Mouse (Mus musculus) telencephalon, adult 2 months (tissue): ENCODE measurements around the gene AI481877.

Experiments used
- DNase-seq: peaks from one replicate; pipeline ENCODE4 v3.0.0-alpha.2; 2011; ENCODE audit warnings: low read depth, low spot score

The AI481877 gene

DNA sequence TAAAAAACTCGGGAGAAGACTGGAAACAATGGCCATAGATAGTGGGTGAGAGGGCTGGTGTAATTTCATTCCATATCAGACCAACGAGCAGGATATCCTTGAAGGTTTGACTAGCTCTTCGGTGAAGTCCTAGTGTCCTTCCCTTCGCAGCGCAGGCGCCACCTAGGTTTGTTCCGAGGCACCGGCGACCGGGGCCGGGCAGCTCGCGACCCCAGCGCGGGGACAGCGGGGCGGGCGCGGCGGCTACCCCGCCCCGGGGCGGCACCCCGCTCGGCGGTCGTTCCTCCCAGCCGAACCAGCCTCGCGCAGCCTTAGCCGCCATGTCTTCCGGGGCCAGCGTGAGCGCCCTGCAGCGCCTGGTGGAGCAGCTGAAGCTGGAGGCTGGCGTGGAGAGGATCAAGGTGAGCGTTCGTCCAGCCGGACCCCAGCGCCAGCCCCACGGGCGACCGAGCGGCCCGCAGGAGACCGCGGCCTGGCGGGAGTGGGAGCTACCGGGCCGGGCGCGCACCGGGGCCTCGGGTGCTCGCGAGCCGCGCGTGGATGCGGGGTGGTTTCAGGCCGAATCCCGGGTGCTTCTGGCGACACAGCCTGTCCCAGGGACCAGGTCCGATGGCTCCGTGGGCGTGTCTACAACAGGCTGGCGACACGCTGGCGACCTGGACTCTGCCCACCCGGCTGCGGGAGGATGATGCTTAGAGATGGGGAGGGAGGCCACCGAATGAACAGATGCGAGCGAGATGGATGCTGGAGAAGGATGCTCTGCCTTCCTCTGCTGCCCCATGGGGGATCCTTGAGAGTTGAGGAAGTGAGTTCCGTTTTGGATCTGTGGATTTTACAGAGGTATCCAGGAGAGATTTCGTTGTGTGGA, 103.6 kb downstream of the AI481877 start, which contains the start of gene Gng10:
Gng10 (plus strand) TSS at position 171 of the 868 bp plus-strand sequence.
- no peak for DNase-seq

DNA sequence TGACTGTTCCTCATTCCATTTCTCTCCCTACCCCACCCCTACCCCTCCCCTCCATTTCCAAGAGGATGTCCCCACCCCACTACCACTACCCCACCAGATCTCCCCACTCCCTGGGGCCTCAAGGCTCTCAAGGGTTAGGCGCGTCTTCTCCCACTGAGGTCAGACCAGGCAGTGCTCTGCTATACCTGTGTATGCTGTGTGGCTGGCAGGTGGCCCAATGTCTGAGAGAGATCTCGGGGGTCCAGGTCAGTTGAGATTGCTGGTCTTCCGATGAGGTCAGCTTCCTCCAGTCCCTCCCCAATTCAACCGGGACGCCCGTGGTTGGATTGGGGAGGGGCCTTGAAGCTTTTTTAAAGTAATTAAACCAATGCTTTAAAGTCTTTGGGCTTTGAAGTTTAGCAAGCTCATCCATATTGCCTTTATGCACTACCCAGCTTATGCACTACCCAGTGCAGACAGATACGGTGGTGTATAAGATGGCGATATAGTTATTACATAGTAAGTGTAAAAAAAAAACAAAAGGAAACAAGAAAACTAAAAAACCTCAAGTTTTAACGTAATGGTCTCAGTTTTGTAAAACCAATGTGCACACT, 104.4 kb downstream of the AI481877 start:
- no peak for DNase-seq

DNA sequence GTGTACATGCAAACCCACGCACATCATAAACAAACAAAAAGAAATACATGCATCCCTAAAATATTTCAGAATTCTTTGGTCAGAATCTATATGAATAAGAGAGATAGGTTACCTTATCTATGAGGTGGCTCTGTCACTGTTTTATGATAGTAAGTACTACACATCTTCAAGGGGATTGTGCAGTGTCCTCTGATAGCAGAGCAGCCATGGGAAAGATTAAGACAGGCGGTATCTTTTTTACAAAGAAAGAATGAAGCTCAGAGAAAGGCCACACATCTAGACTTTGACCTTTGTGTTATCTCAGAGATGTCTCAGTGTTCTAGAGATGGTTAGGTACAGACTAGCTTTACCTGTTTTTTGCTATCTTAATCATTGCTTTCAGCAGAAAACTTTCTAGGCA, 121.9 kb downstream of the AI481877 start:
- DNase-seq: no peak

DNA sequence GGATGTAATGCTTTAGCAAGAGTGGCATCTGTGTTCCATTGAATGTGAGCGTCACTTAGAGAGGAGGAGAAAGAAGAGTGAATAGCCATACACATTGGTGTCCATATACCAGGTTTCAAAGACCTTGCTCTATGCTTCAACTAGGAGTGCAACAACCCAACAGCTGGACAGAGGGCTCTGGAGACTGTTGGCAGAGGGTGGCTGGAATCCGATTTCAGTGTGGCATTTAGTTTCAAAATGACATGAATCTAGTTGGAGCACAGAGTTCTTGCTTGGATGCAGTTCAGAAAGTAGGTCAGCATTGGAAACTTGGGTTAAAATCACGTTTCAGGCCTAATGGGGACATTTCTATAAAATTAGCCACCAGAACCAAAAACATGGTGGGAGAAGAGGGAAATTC, 123.6 kb downstream of the AI481877 start:
- no peak for DNase-seq

DNA sequence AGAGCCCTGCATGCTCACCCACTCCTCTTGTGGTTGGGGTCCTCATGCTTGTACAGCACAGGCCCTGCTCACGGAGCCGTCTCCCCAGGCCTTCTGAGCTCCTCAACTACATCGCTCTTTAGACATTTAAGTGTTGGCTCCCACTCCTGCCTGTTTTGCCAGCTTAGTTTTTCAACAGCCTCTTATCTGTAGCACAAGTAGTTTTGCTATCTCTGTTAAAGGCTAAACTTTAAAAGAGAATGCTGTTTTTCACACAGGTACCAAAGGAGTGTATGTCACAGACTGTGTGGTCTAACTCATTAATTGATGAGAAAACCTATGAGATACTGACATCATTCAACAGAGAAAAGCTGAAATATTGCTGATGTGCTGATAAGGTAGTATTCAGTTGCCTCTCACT, 127.3 kb downstream of the AI481877 start:
- DNase-seq: no peak

DNA sequence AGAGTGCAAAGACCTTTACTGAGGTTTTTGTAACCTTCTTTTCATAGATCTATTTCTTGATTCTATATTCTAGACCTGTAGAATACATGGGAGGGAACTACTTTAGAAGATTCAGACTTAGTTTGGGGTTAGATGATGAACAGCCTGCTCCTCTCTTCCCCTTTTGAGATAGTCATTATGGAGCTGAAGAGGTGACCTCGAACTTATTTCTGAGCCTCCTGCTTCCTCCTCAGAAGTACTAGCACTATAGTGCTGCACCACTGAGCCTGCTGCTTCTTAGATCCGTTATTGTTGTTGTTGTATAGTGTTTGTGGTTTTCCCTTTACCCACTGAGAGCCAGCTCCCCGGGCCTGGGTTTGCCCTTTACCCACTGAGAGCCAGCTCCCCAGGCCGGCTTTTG, 129.1 kb downstream of the AI481877 start:
- no peak for DNase-seq

DNA sequence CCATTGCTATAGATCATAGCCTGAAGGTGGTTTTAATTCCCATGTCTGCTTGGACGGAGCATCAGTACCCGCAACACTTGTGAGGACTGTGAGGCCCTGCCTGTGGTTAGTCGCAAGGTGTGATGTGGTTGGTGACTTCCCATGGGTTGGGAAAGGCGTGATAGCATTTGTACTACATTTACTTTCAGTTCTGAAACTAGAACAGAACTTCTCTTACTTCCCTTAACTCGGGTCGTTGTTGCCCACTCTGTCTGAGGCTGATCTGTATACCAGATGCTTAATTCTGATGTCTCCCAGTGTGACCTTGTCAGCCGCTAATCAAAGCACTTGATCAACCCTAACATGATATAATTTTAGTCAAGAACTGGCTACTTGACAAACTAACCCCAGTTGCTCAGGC, 129.6 kb downstream of the AI481877 start:
- no peak for DNase-seq

DNA sequence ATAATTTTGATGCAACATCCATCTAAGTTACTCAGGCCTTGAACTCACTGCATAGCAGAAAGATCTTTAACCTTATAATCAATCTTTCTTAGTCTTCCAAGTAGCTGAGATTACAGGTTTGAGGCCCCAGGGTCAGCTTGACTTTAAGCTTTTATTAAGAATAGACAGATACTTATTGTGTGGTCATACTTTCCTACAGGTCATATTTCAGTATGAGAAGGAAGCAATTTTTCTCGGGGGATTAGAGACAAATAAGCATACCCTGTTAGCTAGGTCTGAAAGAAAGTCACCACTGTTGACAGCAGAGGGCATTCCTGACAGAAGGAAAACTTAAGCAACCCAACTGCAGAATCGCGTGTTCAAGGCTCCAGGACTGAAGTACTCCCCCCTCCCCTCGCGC, 130.8 kb downstream of the AI481877 start:
- DNase-seq: no peak

DNA sequence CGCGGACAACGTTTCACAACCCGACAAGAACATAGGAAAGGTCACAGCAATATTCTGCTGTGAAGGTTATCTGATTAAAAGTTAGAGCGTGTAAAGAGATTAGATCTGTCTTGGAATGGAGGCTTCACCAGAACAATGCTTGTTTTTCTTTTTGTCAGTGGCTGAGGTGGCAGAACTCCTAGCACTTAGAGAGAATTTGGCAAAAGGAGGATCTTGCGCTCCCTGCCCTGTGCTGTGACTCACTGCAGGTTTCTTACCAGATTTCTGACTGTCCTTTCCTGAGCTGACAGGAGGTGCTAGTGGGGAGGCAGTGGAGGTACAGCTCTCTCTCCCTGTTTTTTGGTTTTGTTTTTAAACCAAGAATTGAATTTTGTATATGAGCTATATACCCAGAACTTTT, 131.8 kb downstream of the AI481877 start:
- no peak for DNase-seq

DNA sequence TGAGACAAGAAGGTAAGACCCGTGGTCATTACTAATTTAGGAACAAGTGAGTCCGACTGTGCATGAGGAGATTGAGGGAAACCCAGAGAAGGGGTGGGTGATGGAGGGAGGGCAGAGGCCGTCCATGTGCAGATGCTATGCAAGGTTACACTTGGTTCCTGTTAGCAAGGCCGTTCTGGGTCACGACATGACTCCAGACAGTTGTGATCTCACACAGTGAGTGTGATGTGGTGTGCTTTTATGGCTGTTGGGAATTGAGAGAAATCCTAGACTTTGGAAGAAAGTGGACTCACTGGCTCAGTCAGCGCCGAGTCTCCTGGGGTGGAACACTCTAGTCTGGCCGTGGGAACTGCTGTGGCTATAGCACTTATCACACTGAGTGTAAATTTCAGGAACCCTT, 132.6 kb downstream of the AI481877 start:
- DNase-seq: no peak

DNA sequence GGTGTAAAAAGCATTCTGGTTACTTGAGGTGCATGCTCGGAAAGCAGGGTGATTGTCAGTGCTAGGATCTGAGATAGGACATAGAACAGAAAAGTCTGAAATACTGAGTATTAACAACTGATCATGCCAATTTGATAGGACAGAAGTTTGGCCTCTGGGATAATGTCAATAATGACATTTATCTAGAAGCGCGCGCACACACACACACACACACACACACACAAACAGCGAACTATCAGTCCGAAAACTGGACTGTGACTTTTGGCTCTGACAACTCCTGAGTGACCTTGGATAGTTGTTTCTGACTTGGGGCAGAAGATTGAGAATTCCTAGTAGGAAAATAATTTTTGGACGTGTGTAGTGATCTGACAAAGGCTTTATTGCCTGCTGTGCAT, 135.0 kb downstream of the AI481877 start:
- no peak for DNase-seq

DNA sequence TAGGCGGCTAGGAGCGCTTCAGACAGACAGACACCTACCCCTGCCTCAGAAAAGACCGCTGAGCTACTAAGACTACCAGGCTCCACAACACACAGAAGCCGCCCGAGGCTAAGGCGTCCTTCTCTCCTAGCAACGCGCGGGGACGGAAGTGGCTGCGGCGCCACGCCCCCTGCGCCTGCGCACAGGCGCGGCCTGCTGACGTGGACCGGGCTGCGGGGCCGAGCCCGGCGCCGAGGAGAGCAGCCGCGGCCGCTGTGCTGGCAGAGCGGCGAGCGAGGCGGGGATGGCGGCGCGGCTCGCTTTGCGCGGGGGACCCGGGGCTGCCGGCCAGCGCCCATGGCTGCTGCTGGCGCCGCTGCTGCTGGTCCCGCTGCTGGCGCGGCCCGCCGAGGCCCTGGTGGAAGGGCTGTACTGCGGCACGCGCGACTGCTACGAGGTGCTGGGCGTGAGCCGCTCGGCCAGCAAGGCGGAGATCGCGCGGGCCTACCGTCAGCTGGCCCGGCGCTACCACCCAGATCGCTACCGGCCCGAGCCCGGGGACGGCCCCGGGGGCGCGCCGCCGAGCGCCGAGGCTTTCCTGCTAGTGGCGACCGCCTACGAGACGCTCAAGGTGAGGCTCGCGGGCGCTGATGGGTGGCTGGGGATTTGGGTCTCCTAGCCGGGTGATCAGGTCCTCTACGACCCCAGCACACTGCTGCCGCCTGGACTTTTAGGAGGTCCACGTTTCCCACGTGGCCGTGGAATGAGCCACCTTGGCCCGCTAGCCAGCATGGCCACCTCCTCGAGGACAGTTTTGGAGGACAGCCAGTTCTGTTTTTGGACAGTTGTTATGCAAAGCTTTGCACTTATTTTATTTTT, 135.6 kb downstream of the AI481877 start, which contains the start of gene Gm20503:
Gm20503 (plus strand) TSS at position 263 of the 858 bp plus-strand sequence.
- peak; percentile 64 for DNase-seq

DNA sequence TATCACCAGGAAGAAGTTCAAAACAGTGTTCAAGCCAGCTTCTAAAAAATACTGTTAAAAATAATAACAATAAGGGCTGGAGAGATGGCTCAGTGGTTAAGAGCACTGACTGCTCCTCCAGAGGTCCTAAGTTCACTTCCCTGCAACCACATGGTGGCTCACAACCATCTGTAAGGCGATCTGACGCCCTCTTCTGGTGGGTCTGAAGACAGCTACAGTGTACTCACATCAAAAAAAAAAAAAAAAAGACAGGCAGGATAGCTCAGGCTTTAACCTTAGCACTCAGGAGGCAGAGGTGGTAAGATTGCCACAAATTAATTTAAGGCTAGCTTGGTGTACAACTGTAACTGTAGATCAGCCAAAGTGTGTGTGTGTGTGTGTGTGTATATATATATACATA, 138.2 kb downstream of the AI481877 start:
- no peak for DNase-seq

DNA sequence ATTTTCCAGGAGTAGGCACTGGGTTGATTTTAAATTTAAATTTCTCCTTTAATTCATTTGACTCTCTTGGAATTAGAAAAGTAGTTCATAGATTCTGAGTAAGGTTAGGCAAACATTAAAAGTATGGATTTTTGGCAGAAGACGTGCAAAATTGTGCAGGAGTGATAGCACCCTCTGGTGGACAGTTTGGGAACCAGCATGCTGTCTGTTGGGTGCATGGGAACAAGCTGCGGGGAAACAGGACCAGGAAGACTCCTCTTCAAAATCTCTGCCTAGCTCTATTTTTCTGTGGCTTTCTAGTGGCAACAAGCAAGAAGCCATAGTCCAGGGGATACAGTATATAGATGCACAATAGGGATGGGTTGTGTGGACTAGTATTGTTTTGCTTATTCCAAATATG, 139.1 kb downstream of the AI481877 start:
- peak; percentile 49 for DNase-seq

DNA sequence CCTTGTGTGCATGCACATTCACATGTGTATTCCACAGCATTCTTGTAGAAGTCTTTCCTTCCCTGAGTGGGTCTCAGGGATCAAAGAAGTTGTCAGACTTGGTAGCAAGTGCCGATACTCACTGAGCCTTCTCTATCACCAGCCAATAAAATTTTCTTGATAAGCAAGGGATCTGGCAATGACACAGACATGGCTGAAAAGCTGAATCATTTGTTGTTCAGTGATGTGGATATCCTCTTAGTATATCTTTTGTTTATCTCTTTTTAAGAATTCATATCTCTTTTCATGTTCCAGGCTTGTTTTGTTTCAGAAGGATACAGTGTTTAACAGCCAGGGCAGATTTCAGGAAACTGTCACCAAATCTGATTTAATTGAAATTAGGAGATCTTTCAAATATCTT, 140.1 kb downstream of the AI481877 start:
- DNase-seq: no peak

DNA sequence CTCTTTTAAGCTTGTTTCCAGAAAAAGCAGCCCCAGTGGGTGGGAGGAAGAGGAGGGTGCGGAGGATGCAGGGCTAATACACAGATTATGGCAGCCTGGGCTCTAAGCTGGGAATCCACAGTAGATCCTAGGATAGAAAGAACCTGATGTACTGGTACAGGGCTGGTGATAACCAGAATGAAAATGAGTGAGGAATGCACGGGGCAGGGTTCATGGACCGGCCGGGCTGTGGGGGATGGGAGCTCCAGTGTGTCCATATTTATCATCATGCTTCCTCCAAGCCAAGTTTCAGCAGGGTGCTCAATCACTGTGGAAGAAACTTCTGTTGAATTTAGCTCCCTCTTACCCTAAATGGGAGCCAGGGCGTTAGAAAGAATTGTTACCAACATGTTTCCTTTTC, 141.7 kb downstream of the AI481877 start:
- no peak for DNase-seq

DNA sequence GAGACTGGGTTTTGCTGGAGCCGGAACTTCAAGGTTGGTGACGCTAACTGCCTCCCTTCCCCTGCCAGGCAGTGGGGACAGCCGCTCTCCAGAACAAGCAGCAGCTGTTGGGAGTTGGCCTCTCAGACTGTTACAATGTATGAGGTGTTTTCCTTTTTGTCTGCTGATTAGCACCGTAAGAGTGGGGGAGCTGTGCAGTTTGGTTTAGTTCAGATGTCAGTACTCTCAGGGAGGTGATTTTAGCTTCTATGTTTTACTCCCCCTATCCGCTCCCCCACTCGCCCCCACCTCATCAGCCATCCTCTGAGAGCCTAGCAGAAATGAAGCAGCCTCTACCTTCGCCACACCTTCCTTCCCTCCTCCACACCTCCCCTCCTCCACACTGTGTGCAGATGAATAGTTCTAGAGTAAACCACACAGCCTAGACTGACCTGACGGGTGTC, 143.5 kb downstream of the AI481877 start:
- no peak for DNase-seq

DNA sequence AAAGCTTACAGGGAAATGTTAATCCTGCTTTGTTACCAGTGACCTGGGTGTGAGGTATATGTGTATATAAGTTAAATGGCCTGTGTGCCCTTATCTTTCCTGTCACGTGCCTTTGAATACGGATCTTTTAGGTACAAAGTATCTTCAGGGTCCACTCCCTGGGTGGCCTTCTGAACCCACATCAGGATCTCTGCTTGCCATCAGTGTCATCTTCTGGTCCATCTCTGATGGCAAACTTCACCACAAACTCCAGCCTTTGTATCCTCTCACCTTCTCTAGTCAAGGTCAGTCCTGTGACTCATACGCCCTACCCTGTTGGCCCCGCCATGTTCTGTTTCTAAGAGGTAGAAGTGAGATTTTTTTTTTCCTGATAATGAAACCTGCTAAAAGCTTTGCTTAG, 144.0 kb downstream of the AI481877 start, which contains the start of gene Dnajc25:
Dnajc25 (plus strand) TSS at position 301 of the 400 bp plus-strand sequence.
- DNase-seq: no peak
